In the genomic region with DNA sequence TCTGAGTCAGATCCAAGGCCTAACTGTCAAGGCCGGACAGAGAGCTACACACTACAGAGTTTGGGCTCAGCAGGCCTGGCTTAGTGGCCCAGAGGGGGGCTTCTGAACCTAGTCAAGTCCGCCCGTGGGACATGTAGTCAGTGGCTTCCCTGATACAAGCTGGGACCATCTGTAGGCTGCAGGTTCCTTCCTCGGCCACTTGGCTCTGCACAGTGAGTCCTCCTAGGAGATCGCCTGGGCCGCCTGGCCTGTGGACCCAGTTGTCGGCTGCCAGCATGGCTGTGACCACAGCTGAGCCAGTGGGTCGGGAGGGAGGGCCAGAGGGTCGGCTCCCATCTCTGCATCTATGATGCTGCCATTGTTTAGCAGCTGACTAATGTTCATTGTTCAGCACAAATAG, we compare ENCODE assay signal across 15 mouse cellular contexts. TPM values are rescaled to one million over a fixed set of nuclear protein-coding genes. Genes with fewer than 3 reads are reported as not detected.
DNase-seq lines count a peak whose midpoint lies in the region; ATAC-seq and TF ChIP-seq lines count a peak whose summit lies in the region.
"Had no signal": no experiment of that assay in that cellular context is flagged by ENCODE, and none has a peak within 500 bp of the region (broad histone marks: within the 10 kb centered on the region; RNA-seq: fewer than 3 reads in every experiment).

No protein-coding gene starts in this region.

- peak overlapping the region; percentile 97 for H3K9ac ChIP-seq in hindbrain, embryonic 11.5 days (ENCODE audit: low read depth, low read length)
- H3K9ac ChIP-seq in midbrain, postnatal 0 days (replicated peaks; ENCODE audit: low read length, poor library complexity, severe bottlenecking) = peak overlapping the region; percentile 95
- H3K9ac ChIP-seq: liver, embryonic 15.5 days had no signal

- H3K4me2 ChIP-seq in hindbrain, embryonic 11.5 days (replicated peaks; ENCODE audit: low read depth, low read length) = peak overlapping the region; percentile 74
- H3K4me2 ChIP-seq in midbrain, postnatal 0 days (ENCODE audit: low read depth, low read length, poor library complexity, severe bottlenecking) = peak overlapping the region; percentile 91
- H3K4me2 ChIP-seq: liver, embryonic 15.5 days had no signal

- peak; percentile 56 for DNase-seq in cerebellum, adult 9-11 months
- DNase-seq in cerebellum, adult 9-10 months = no peak
- no peak for DNase-seq in embryonic facial prominence, embryonic 10.5 days (ENCODE audit: low spot score)
- DNase-seq in hindbrain, embryonic 11.5 days (ENCODE audit: low spot score) = peak; percentile 55
- peak; percentile 34 for DNase-seq in midbrain, postnatal 0 days (ENCODE audit: low spot score)
- no peak for DNase-seq in gastrocnemius, adult 8-10 months (ENCODE audit: low spot score in 2 of 2)
- DNase-seq in lung, postnatal 36 days = no peak
- DNase-seq: heart, adult 11 months; layer of hippocampus, adult 9-11 months; spleen, adult 18-20 months; thymus, postnatal 36 days had no signal

- no peak for ATAC-seq in hindbrain, embryonic 11.5 days (ENCODE audit: low FRiP score)
- ATAC-seq in midbrain, postnatal 0 days (ENCODE audit: low FRiP score) = no peak
- ATAC-seq in erythroblast, adult 5-6 weeks (replicated peaks; ENCODE audit: low FRiP score, poor library complexity, severe bottlenecking) = no peak
- ATAC-seq: intestine, embryonic 16.5 days had no signal

- peaks cover 17% of the 10 kb centered on the region for H3K36me3 ChIP-seq in embryonic facial prominence, embryonic 10.5 days (replicated peaks)
- no peaks in the 10 kb centered on the region for H3K36me3 ChIP-seq in hindbrain, embryonic 11.5 days (ENCODE audit: control insufficient read depth, insufficient read depth, low read length)
- H3K36me3 ChIP-seq in midbrain, postnatal 0 days (ENCODE audit: insufficient read depth, low read length) = no peaks in the 10 kb centered on the region
- H3K36me3 ChIP-seq: liver, embryonic 15.5 days had no signal

- peaks cover 25% of the 10 kb centered on the region for H3K27me3 ChIP-seq in embryonic facial prominence, embryonic 10.5 days (replicated peaks; ENCODE audit: low read depth, poor library complexity, severe bottlenecking)
- H3K27me3 ChIP-seq in hindbrain, embryonic 11.5 days (ENCODE audit: control insufficient read depth, insufficient read depth, low read length) = 0 out of 2 replicates have a peak, but pooled peaks cover 2% of the 10 kb centered on the region
- no peaks in the 10 kb centered on the region for H3K27me3 ChIP-seq in midbrain, postnatal 0 days (ENCODE audit: insufficient read depth, low read length)

- peak; percentile 40 for TF ChIP-seq CTCF in midbrain, postnatal 0 days (IDR thresholded peaks at IDR 0.05)

- peak overlapping the region; percentile 98 for H3K27ac ChIP-seq in embryonic facial prominence, embryonic 10.5 days (replicated peaks)
- H3K27ac ChIP-seq in hindbrain, embryonic 11.5 days (ENCODE audit: low read depth, low read length) = peak overlapping the region; percentile 80
- no peak overlapping the region for H3K27ac ChIP-seq in midbrain, postnatal 0 days (ENCODE audit: low read depth, low read length)
- H3K27ac ChIP-seq: liver, embryonic 15.5 days had no signal

- peak overlapping the region; percentile 88; the same call in 1 of the 2 replicates for H3K4me3 ChIP-seq in embryonic facial prominence, embryonic 10.5 days
- H3K4me3 ChIP-seq in hindbrain, embryonic 11.5 days (ENCODE audit: low read depth, low read length) = peak overlapping the region; percentile 96
- H3K4me3 ChIP-seq in midbrain, postnatal 0 days (ENCODE audit: low read depth, low read length) = peak overlapping the region; percentile 94
- H3K4me3 ChIP-seq: liver, embryonic 15.5 days; myocyte had no signal

- H3K9me3 ChIP-seq in embryonic facial prominence, embryonic 10.5 days = no peaks in the 10 kb centered on the region
- no peaks in the 10 kb centered on the region for H3K9me3 ChIP-seq in hindbrain, embryonic 11.5 days (ENCODE audit: control insufficient read depth, low read length)
- H3K9me3 ChIP-seq in midbrain, postnatal 0 days (ENCODE audit: low read length) = no peaks in the 10 kb centered on the region
- H3K9me3 ChIP-seq: liver, embryonic 15.5 days had no signal

- peaks cover 87% of the 10 kb centered on the region for H3K4me1 ChIP-seq in embryonic facial prominence, embryonic 10.5 days
- H3K4me1 ChIP-seq in hindbrain, embryonic 11.5 days (replicated peaks; ENCODE audit: control insufficient read depth, insufficient read depth, low read length) = peaks cover 24% of the 10 kb centered on the region
- peaks cover 20% of the 10 kb centered on the region for H3K4me1 ChIP-seq in midbrain, postnatal 0 days (ENCODE audit: insufficient read depth, low read length)

- 48% methylated on average over 9 of the region's 9 CpGs for WGBS in embryonic facial prominence, embryonic 10.5 days
- 32% methylated on average over 9 of the region's 9 CpGs for WGBS in hindbrain, embryonic 11.5 days
- 26% methylated on average over 9 of the region's 9 CpGs for WGBS in midbrain, postnatal 0 days

RNA-seq across cellular contexts. Expression of a gene that starts 3.9 kb away (rescaled TPM):
- 5.0 TPM in 2 replicates for polyA plus RNA-seq in embryonic facial prominence, embryonic 10.5 days (2016; fragmentation: Nextera tagmentation; extraction: Ambion mirVana)
- polyA plus RNA-seq in hindbrain, embryonic 11.5 days (2014; fragmentation: Nextera tagmentation; extraction: Ambion mirVana) = 8.5 and 10.9 TPM in 2 replicates
- total RNA-seq in midbrain, postnatal 0 days (2014; rRNA removed) = 64.7 and 71.6 TPM in 2 replicates
- polyA plus RNA-seq in midbrain, postnatal 0 days (2015; fragmentation: Nextera tagmentation; extraction: Ambion mirVana) = 14.9 and 15.4 TPM in 2 replicates
- total RNA-seq in gastrocnemius, adult 8-10 months (2022) = 1 to 10 TPM; 1.0 to 2.1 (median 1.5) TPM
- 0.19 and 1.5 TPM in 2 replicates for total RNA-seq in erythroblast, adult 5-6 weeks (2015; ENCODE audit: low replicate concordance)
- total RNA-seq in erythroblast, adult 5-6 weeks (2017; ENCODE audit: low replicate concordance) = not detected in 2 replicates

Comparison
In these comparisons a context has a peak if more than half of its experiments do, and no peak if none do; other contexts are left out.
1. DNase-seq: peak in cerebellum, adult 9-11 months (single experiment), hindbrain, embryonic 11.5 days (single experiment) and midbrain, postnatal 0 days (single experiment); none in cerebellum, adult 9-10 months (single experiment), embryonic facial prominence, embryonic 10.5 days (single experiment), gastrocnemius, adult 8-10 months (0 of 2) and lung, postnatal 36 days (single experiment).
2. RNA of a gene that starts 3.9 kb away (total RNA-seq): 64.7 to 71.6 TPM in midbrain, postnatal 0 days; 1.0 to 2.1 TPM in gastrocnemius, adult 8-10 months and 0.19 to 1.5 TPM in erythroblast, adult 5-6 weeks; every median in the first group is over 10 times any median in the second.
3. Peak in every context shown above with its lines, with median percentiles within 50 percentile points of each other: H3K4me3 ChIP-seq.